In the genomic region with DNA sequence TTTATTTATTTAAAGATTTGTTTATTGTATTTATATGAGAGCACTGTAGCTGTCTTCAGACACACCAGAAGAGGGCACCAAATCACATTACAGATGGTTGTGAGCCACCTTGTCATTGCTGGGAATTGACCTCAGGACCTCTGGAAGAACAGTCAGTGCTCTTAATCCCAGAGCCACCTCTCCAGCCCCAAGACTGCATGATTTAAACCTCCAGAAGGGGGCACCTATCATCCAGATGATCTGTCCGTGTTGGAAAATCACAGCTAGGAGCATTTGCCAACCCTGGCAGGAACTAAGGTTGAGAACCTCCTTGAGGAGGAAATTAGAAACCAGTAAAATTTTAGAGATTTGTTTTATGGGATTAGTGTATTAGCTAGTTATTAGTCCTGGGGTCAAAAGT, we compare ENCODE assay signal across 26 mouse cellular contexts.
DNase-seq lines count a peak whose midpoint lies in the region; ATAC-seq and TF ChIP-seq lines count a peak whose summit lies in the region.
"Had no signal": no experiment of that assay in that cellular context is flagged by ENCODE, and none has a peak within 500 bp of the region (broad histone marks: within the 10 kb centered on the region; RNA-seq: fewer than 3 reads in every experiment).

No protein-coding gene starts in this region.

- no peaks in the 10 kb centered on the region for H3K9me3 ChIP-seq in kidney, embryonic 15.5 days (replicated peaks)
- no peaks in the 10 kb centered on the region for H3K9me3 ChIP-seq in E14TG2a.4 (ENCODE audit: low read length)
- H3K9me3 ChIP-seq: embryonic facial prominence, embryonic 12.5 days; hindbrain, embryonic 13.5 days; intestine, embryonic 15.5 days; limb, embryonic 10.5 days; liver, embryonic 12.5 days; midbrain, embryonic 15.5 days had no signal

- H3K4me3 ChIP-seq in kidney, adult 2 months (ENCODE audit: insufficient read depth, low read depth, low read length) = no peak overlapping the region
- H3K4me3 ChIP-seq in kidney, embryonic 15.5 days (replicated peaks) = no peak overlapping the region
- H3K4me3 ChIP-seq in E14TG2a.4 (replicated peaks; ENCODE audit: low read length) = no peak overlapping the region
- H3K4me3 ChIP-seq: embryonic facial prominence, embryonic 12.5 days; erythroblast, embryonic 14.5 days; hindbrain, embryonic 13.5 days; intestine, embryonic 15.5 days; left cerebral cortex, adult 2 months; limb, embryonic 10.5 days; liver, embryonic 12.5 days; megakaryocyte, embryonic 14.5 days; midbrain, embryonic 15.5 days; myocyte had no signal

- no peak overlapping the region for H3K4me2 ChIP-seq in kidney, embryonic 15.5 days
- H3K4me2 ChIP-seq: embryonic facial prominence, embryonic 12.5 days; hindbrain, embryonic 13.5 days; intestine, embryonic 15.5 days; liver, embryonic 12.5 days; midbrain, embryonic 15.5 days had no signal

- no peaks in the 10 kb centered on the region for H3K4me1 ChIP-seq in kidney, adult 2 months (ENCODE audit: control insufficient read depth, insufficient read depth, low read length)
- H3K4me1 ChIP-seq in kidney, embryonic 15.5 days = no peaks in the 10 kb centered on the region
- H3K4me1 ChIP-seq in E14TG2a.4 (replicated peaks; ENCODE audit: low read depth, low read length) = no peaks in the 10 kb centered on the region
- H3K4me1 ChIP-seq: embryonic facial prominence, embryonic 12.5 days; hindbrain, embryonic 13.5 days; intestine, embryonic 15.5 days; limb, embryonic 10.5 days; liver, embryonic 12.5 days; megakaryocyte, embryonic 14.5 days; midbrain, embryonic 15.5 days had no signal

- no peak for TF ChIP-seq CTCF in kidney, adult 2 months (conservative IDR thresholded peaks at IDR 0.05; ENCODE audit: insufficient read depth, insufficient read length, low read depth, low read length)
- TF ChIP-seq CTCF in E14TG2a.4 (conservative IDR thresholded peaks at IDR 0.05; ENCODE audit: low read length) = peak; percentile 25; the same call in 1 of the 2 replicates

- no peak for TF ChIP-seq POLR2A in kidney, adult 2 months (IDR thresholded peaks at IDR 0.05; ENCODE audit: low read depth, low read length)

- DNase-seq in adrenal gland, postnatal 14 days = peak; percentile 13
- DNase-seq in adrenal gland, adult 8-10 months = no peak
- DNase-seq in kidney, adult 2 months = peak; percentile 18
- peak; percentile 6 to 10 for DNase-seq in adrenal gland, postnatal 36 days
- DNase-seq in right cerebral cortex, postnatal 10 days (ENCODE audit: low spot score in 2 of 2) = no peak
- DNase-seq: cerebellum, adult 18-20 months; cerebellum, postnatal 36 days; gastrocnemius, postnatal 25 days; lung, adult 2 months; right cerebral cortex, postnatal 14 days; spleen, adult 18-20 months; thymus, postnatal 4 days had no signal

- no peak overlapping the region for H3K27ac ChIP-seq in kidney, adult 2 months (ENCODE audit: insufficient read depth, low read depth, low read length)
- H3K27ac ChIP-seq in kidney, embryonic 15.5 days = no peak overlapping the region
- H3K27ac ChIP-seq: embryonic facial prominence, embryonic 12.5 days; hindbrain, embryonic 13.5 days; intestine, embryonic 15.5 days; left cerebral cortex, adult 2 months; limb, embryonic 10.5 days; liver, embryonic 12.5 days; midbrain, embryonic 15.5 days had no signal

- no peaks in the 10 kb centered on the region for H3K36me3 ChIP-seq in kidney, adult 2 months (ENCODE audit: control insufficient read depth, insufficient read depth, low read length)
- H3K36me3 ChIP-seq in kidney, embryonic 15.5 days = no peaks in the 10 kb centered on the region
- no peaks in the 10 kb centered on the region for H3K36me3 ChIP-seq in E14TG2a.4 (ENCODE audit: insufficient read depth, low read length)
- H3K36me3 ChIP-seq: embryonic facial prominence, embryonic 12.5 days; hindbrain, embryonic 13.5 days; intestine, embryonic 15.5 days; limb, embryonic 10.5 days; liver, embryonic 12.5 days; midbrain, embryonic 15.5 days had no signal

- no peaks in the 10 kb centered on the region for H3K27me3 ChIP-seq in kidney, adult 2 months (replicated peaks; ENCODE audit: control insufficient read depth, insufficient read depth, low read length)
- H3K27me3 ChIP-seq in kidney, embryonic 15.5 days = no peaks in the 10 kb centered on the region
- no peaks in the 10 kb centered on the region for H3K27me3 ChIP-seq in E14TG2a.4 (ENCODE audit: insufficient read depth, low read length)
- H3K27me3 ChIP-seq: embryonic facial prominence, embryonic 12.5 days; hindbrain, embryonic 13.5 days; intestine, embryonic 15.5 days; liver, embryonic 12.5 days; megakaryocyte, embryonic 14.5 days; midbrain, embryonic 15.5 days; Patski had no signal

- no peak for ATAC-seq in kidney, embryonic 15.5 days (replicated peaks; ENCODE audit: low FRiP score)
- ATAC-seq: forebrain, embryonic 14.5 days; intestine, embryonic 15.5 days; liver, embryonic 12.5 days; midbrain, embryonic 15.5 days; Patski had no signal

- 60% methylated on average over 1 of the region's 1 CpGs for WGBS in kidney, adult 2 months
- 64% methylated on average over 1 of the region's 1 CpGs for WGBS in kidney, embryonic 15.5 days

- H3K9ac ChIP-seq in kidney, embryonic 15.5 days = no peak overlapping the region
- H3K9ac ChIP-seq: embryonic facial prominence, embryonic 12.5 days; hindbrain, embryonic 13.5 days; intestine, embryonic 15.5 days; liver, embryonic 12.5 days; midbrain, embryonic 15.5 days had no signal

Comparison
In these comparisons a context has a peak if more than half of its experiments do, and no peak if none do; other contexts are left out.
1. DNase-seq: peak in adrenal gland, postnatal 14 days (single experiment), kidney, adult 2 months (single experiment) and adrenal gland, postnatal 36 days (2 of 2); none in adrenal gland, adult 8-10 months (single experiment) and right cerebral cortex, postnatal 10 days (0 of 2).